Mouse (Mus musculus) forebrain, embryonic 15.5 days (tissue): Measurements from ENCODE around the gene Slc23a4. TPM values are rescaled to one million over a fixed set of nuclear protein-coding genes. Genes with fewer than 3 reads are reported as not detected.

Experiments
- ATAC-seq: fragments of 200-750 bp; cut with Nextera tagmentation; replicated peaks from 2 replicates; pipeline ENCODE4 v1.8.0; 2017; ENCODE audit warnings: mild to moderate bottlenecking, moderate TSS enrichment, moderate library complexity
- H3K27ac ChIP-seq: fragments of 300-500 bp; sonication (generic); replicated peaks from 2 replicates; pipeline ENCODE4 v1.5.1; 2015; ENCODE audit warnings: mild to moderate bottlenecking, inconsistent platforms
- H3K27me3 ChIP-seq: fragments of 300-500 bp; sonication (generic); 2 replicates; pipeline ENCODE4 v1.6.1; 2015; ENCODE audit warnings: inconsistent platforms
- H3K36me3 ChIP-seq: fragments of 300-500 bp; sonication (generic); 2 replicates; pipeline ENCODE4 v1.6.1; 2015; ENCODE audit warnings: mild to moderate bottlenecking, inconsistent platforms
- H3K4me1 ChIP-seq: fragments of 300-500 bp; sonication (generic); 2 replicates; pipeline ENCODE4 v1.6.1; 2015; ENCODE audit warnings: inconsistent platforms
- H3K4me2 ChIP-seq: fragments of 300-500 bp; sonication (generic); replicated peaks from 2 replicates; pipeline ENCODE4 v1.6.1; 2015; ENCODE audit warnings: mild to moderate bottlenecking, inconsistent platforms
- H3K4me3 ChIP-seq: fragments of 300-500 bp; sonication (generic); 2 replicates; pipeline ENCODE4 v1.5.1; 2015; ENCODE audit warnings: mild to moderate bottlenecking, inconsistent platforms
- H3K9ac ChIP-seq: fragments of 300-500 bp; sonication (generic); replicated peaks from 2 replicates; pipeline ENCODE4 v1.6.1; 2015; ENCODE audit warnings: mild to moderate bottlenecking, inconsistent platforms
- H3K9me3 ChIP-seq: fragments of 300-500 bp; sonication (generic); 2 replicates; pipeline ENCODE4 v1.6.1; 2016; ENCODE audit warnings: inconsistent platforms
- WGBS: fragments of 180-500 bp; shearing (Covaris S2); methylation state at CpG from one replicate; pipeline ENCODE4 v1.1.7; 2015; ENCODE audit warnings: mixed read lengths; 5-methylcytosine and 5-hydroxymethylcytosine counted together
- polyA plus RNA-seq: library from polyadenylated mRNA; unstranded; fragments of >200 nt; fragmentation: Nextera tagmentation; extraction: Ambion mirVana; gene quantifications from 2 replicates; pipeline ENCODE4 v1.2.1, GENCODE M21; 2015

Gene Slc23a4
- polyA plus RNA-seq, 1 experiment from 2014 or later = 0.48 TPM

DNA sequence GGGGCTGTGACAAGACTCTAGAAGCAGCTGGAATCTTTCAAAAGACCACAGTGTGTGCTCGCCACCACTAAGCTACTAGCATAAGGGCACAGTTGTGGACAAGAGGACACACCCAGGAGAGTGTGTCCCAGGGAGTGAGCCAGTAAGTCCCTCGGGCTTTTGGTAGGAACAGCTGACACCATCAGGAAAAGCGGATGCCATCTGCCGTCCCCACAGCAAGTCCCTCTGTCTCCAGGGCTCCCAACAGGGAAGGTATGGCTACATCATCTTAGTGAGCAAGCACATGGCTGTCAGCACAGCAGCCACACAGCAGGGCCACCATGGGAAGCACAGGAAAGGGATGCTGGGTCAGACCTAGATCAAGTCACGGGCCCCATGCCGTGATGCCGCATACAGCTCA, 92.6 kb downstream of the Slc23a4 start:
- ATAC-seq = no peak
- no peak overlapping the region for H3K27ac ChIP-seq
- no peak overlapping the region for H3K4me2 ChIP-seq
- H3K27me3 ChIP-seq = no peaks in the 10 kb centered on the region
- H3K36me3 ChIP-seq = peaks cover 46% of the 10 kb centered on the region
- no peaks in the 10 kb centered on the region for H3K4me1 ChIP-seq
- no peak overlapping the region for H3K4me3 ChIP-seq
- H3K9ac ChIP-seq = no peak overlapping the region
- 88% methylated on average over 7 of the region's 7 CpGs for WGBS
- no peaks in the 10 kb centered on the region for H3K9me3 ChIP-seq

Other genes starting within 250 kb of the Slc23a4 start
- 8.9 and 10.9 TPM in 2 replicates for gene Agbl3, start 208.0 kb downstream of the Slc23a4 start, polyA plus RNA-seq
- 1.3 and 1.6 TPM in 2 replicates for gene Tmem140, start 125.3 kb downstream of the Slc23a4 start, polyA plus RNA-seq
- gene Cyren, start 110.3 kb downstream of the Slc23a4 start, polyA plus RNA-seq = 11.4 and 13.7 TPM in 2 replicates
- 11.2 and 12.4 TPM in 2 replicates for gene Wdr91, start 77.5 kb downstream of the Slc23a4 start, polyA plus RNA-seq
- gene Stra8, start 68.2 kb downstream of the Slc23a4 start, polyA plus RNA-seq = not detected in 2 replicates
- 34.4 and 37.8 TPM in 2 replicates for gene Cnot4, start 145.3 kb upstream of the Slc23a4 start, polyA plus RNA-seq
- 31.1 and 31.8 TPM in 2 replicates for gene Nup205, start 189.0 kb upstream of the Slc23a4 start, polyA plus RNA-seq